In the genomic region with DNA sequence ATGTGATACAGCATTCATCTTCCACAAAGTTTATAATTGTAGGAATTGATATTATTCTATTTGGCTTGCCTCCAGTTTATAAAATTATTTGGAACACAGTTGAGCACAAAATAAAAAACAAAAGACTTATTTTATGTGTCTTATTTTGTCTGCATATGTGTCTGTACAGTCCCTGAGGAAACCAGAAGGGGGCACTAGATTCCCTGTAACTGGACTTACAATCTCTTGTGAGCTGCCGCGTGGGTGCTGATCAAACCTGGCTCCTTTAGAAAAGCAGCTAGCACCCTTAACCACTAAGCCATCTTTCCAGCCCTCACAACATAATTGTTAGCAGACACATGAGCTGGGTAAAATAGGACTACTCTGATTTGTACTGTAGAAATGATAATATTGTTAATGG, we compare ENCODE assay signal across 8 mouse cellular contexts. TPM values are rescaled to one million over a fixed set of nuclear protein-coding genes. Genes with fewer than 3 reads are reported as not detected.
DNase-seq lines count a peak whose midpoint lies in the region; ATAC-seq and TF ChIP-seq lines count a peak whose summit lies in the region.
"Had no signal": no experiment of that assay in that cellular context is flagged by ENCODE, and none has a peak within 500 bp of the region (broad histone marks: within the 10 kb centered on the region; RNA-seq: fewer than 3 reads in every experiment).

No protein-coding gene starts in this region.

- CTCF ChIA-PET in Patski (lab: Charles Lee) = interaction anchor here (1.0 to 1.4 kb wide), 2 partner anchors 9 to 11 kb away, joined by 3 to 6 read pairs; no protein-coding TSS in a partner anchor

- intact Hi-C loops in left cerebral cortex, postnatal 14 days (cut with DNase I) = loop anchor here (10.0 kb wide), 1 partner anchor 101 kb away; no protein-coding TSS in a partner anchor

- DNase-seq in left cerebral cortex, postnatal 14 days (ENCODE audit: low spot score in 2 of 2) = peak; percentile 10 to 31
- no peak for DNase-seq in left cerebral cortex, adult 11 months (ENCODE audit: low spot score)
- no peak for DNase-seq in Patski (ENCODE audit: low read depth, low spot score)
- DNase-seq in brain, adult 2 months (ENCODE audit: low read depth, low spot score) = peak; percentile 56
- peak; percentile 33 for DNase-seq in gastrocnemius, postnatal 10 days
- DNase-seq in lung, postnatal 25 days (ENCODE audit: low spot score) = peak; percentile 52

- in situ Hi-C loops in Patski (cut with MboI; ENCODE audit: low pct_unique_long_range_greater_than_20kb) = loop anchor here (5.0 kb wide), 1 partner anchor 72 kb away; no protein-coding TSS in a partner anchor

- H3K27me3 ChIP-seq in Patski = peaks cover 36% of the 10 kb centered on the region
- H3K27me3 ChIP-seq: embryonic facial prominence, embryonic 13.5 days had no signal

- ATAC-seq in Patski = no peak
- no peak for ATAC-seq in inflammation-experienced regulatory T-cells, adult 6 months

- peak; percentile 56 for TF ChIP-seq CTCF in Patski (IDR thresholded peaks at IDR 0.05)

- POLR2A ChIA-PET in Patski (lab: Charles Lee) = no interaction called here

RNA-seq across cellular contexts. Expression of gene Fhl1, which starts 24.1 kb away (rescaled TPM):
- total RNA-seq in left cerebral cortex, postnatal 14 days (2021) = 100 to 1,000 TPM; 130 to 137 TPM
- polyA plus RNA-seq in Patski (2021) = 159 TPM
- 1,000 to 10,000 TPM; 1,223 to 1,283 TPM for total RNA-seq in gastrocnemius, postnatal 10 days (2021)
- not detected for polyA plus RNA-seq in inflammation-experienced regulatory T-cells, adult 6 months (2017; shearing (Covaris generic))

Comparison
In these comparisons a context has a peak if more than half of its experiments do, and no peak if none do; other contexts are left out.
1. DNase-seq: peak in left cerebral cortex, postnatal 14 days (2 of 2), brain, adult 2 months (single experiment), gastrocnemius, postnatal 10 days (single experiment) and lung, postnatal 25 days (single experiment); none in left cerebral cortex, adult 11 months (single experiment) and Patski (single experiment).
2. RNA of gene Fhl1, which starts 24.1 kb away (total RNA-seq): 1,223 to 1,283 TPM in gastrocnemius, postnatal 10 days; 130 to 137 TPM in left cerebral cortex, postnatal 14 days; every median in the first group is over 4 times any median in the second.